ENCODE assay signal across 25 mouse cellular contexts in genomic region chr8:95270501-95270900, GRCm38 (mm10). TPM values are rescaled to one million over a fixed set of nuclear protein-coding genes. Genes with fewer than 3 reads are reported as not detected.
DNase-seq lines count a peak whose midpoint lies in the region; ATAC-seq lines count a peak whose summit lies in the region.
"Had no signal": no experiment of that assay in that cellular context is flagged by ENCODE, and none has a peak within 500 bp of the region (broad histone marks: within the 10 kb centered on the region; RNA-seq: fewer than 3 reads in every experiment).

No protein-coding gene starts in this region.

- H3K4me1 ChIP-seq in hindbrain, embryonic 10.5 days (replicated peaks) = peaks cover 13% of the 10 kb centered on the region
- no peaks in the 10 kb centered on the region for H3K4me1 ChIP-seq in hindbrain, embryonic 14.5 days (replicated peaks; ENCODE audit: control insufficient read depth, insufficient read depth, low read length)
- H3K4me1 ChIP-seq in midbrain, embryonic 12.5 days = no peaks in the 10 kb centered on the region
- 0 out of 2 replicates have a peak, but pooled peaks cover 7% of the 10 kb centered on the region for H3K4me1 ChIP-seq in midbrain, embryonic 13.5 days (replicated peaks)
- H3K4me1 ChIP-seq: embryonic facial prominence, embryonic 15.5 days had no signal

- H3K4me2 ChIP-seq in hindbrain, embryonic 14.5 days (replicated peaks) = no peak overlapping the region
- no peak overlapping the region for H3K4me2 ChIP-seq in midbrain, embryonic 12.5 days (replicated peaks)
- no peak overlapping the region for H3K4me2 ChIP-seq in midbrain, embryonic 13.5 days (replicated peaks)
- H3K4me2 ChIP-seq: embryonic facial prominence, embryonic 15.5 days; hindbrain, embryonic 15.5 days had no signal

- no peak overlapping the region for H3K4me3 ChIP-seq in hindbrain, embryonic 10.5 days
- no peak overlapping the region for H3K4me3 ChIP-seq in hindbrain, embryonic 14.5 days (replicated peaks; ENCODE audit: low read length)
- H3K4me3 ChIP-seq in midbrain, embryonic 12.5 days = no peak overlapping the region
- H3K4me3 ChIP-seq in midbrain, embryonic 13.5 days (replicated peaks) = no peak overlapping the region
- H3K4me3 ChIP-seq: embryonic facial prominence, embryonic 15.5 days; erythroblast, embryonic 14.5 days; forebrain, embryonic 10.5 days; heart, embryonic 10.5 days; hindbrain, embryonic 15.5 days had no signal

- peak overlapping the region; percentile 40; the same call in 1 of the 2 replicates for H3K27ac ChIP-seq in hindbrain, embryonic 10.5 days
- no peak overlapping the region for H3K27ac ChIP-seq in hindbrain, embryonic 14.5 days
- H3K27ac ChIP-seq in midbrain, embryonic 12.5 days (replicated peaks) = no peak overlapping the region
- no peak overlapping the region for H3K27ac ChIP-seq in midbrain, embryonic 13.5 days
- H3K27ac ChIP-seq: embryonic facial prominence, embryonic 15.5 days; forebrain, embryonic 10.5 days; heart, embryonic 10.5 days; hindbrain, embryonic 15.5 days had no signal

- no peaks in the 10 kb centered on the region for H3K9me3 ChIP-seq in hindbrain, embryonic 10.5 days
- H3K9me3 ChIP-seq in hindbrain, embryonic 14.5 days (ENCODE audit: control insufficient read depth, low read length) = no peaks in the 10 kb centered on the region
- no peaks in the 10 kb centered on the region for H3K9me3 ChIP-seq in midbrain, embryonic 12.5 days
- H3K9me3 ChIP-seq in midbrain, embryonic 13.5 days = no peaks in the 10 kb centered on the region
- H3K9me3 ChIP-seq: embryonic facial prominence, embryonic 15.5 days; forebrain, embryonic 10.5 days; heart, embryonic 10.5 days; hindbrain, embryonic 15.5 days had no signal

- no peak overlapping the region for H3K9ac ChIP-seq in hindbrain, embryonic 14.5 days
- H3K9ac ChIP-seq in midbrain, embryonic 12.5 days (replicated peaks) = no peak overlapping the region
- H3K9ac ChIP-seq in midbrain, embryonic 13.5 days (replicated peaks) = no peak overlapping the region
- H3K9ac ChIP-seq: embryonic facial prominence, embryonic 15.5 days; hindbrain, embryonic 15.5 days had no signal

- no peak for ATAC-seq in hindbrain, embryonic 14.5 days (ENCODE audit: low FRiP score)
- 0 out of 2 replicates have a peak, but pooled peaks have one; percentile 34 for ATAC-seq in midbrain, embryonic 12.5 days (ENCODE audit: low FRiP score, low read depth)
- ATAC-seq in midbrain, embryonic 13.5 days = no peak
- ATAC-seq: forebrain, embryonic 16.5 days; inflammation-experienced regulatory T-cells, adult 6 months had no signal

- 72% methylated on average over 12 of the region's 12 CpGs for WGBS in hindbrain, embryonic 10.5 days
- 53% methylated on average over 12 of the region's 12 CpGs for WGBS in hindbrain, embryonic 14.5 days
- 62% methylated on average over 12 of the region's 12 CpGs for WGBS in midbrain, embryonic 12.5 days
- WGBS in midbrain, embryonic 13.5 days = 65% methylated on average over 12 of the region's 12 CpGs

- no peaks in the 10 kb centered on the region for H3K36me3 ChIP-seq in hindbrain, embryonic 10.5 days
- no peaks in the 10 kb centered on the region for H3K36me3 ChIP-seq in hindbrain, embryonic 14.5 days (replicated peaks; ENCODE audit: control insufficient read depth, insufficient read depth)
- H3K36me3 ChIP-seq in midbrain, embryonic 12.5 days = no peaks in the 10 kb centered on the region
- H3K36me3 ChIP-seq in midbrain, embryonic 13.5 days = no peaks in the 10 kb centered on the region
- H3K36me3 ChIP-seq: embryonic facial prominence, embryonic 15.5 days; forebrain, embryonic 10.5 days; heart, embryonic 10.5 days; hindbrain, embryonic 15.5 days had no signal

- no peaks in the 10 kb centered on the region for H3K27me3 ChIP-seq in hindbrain, embryonic 10.5 days (ENCODE audit: insufficient read depth, poor library complexity, severe bottlenecking)
- H3K27me3 ChIP-seq in hindbrain, embryonic 14.5 days (ENCODE audit: control insufficient read depth, insufficient read depth, low read length) = no peaks in the 10 kb centered on the region
- no peaks in the 10 kb centered on the region for H3K27me3 ChIP-seq in midbrain, embryonic 12.5 days
- H3K27me3 ChIP-seq in midbrain, embryonic 13.5 days = no peaks in the 10 kb centered on the region
- H3K27me3 ChIP-seq: embryonic facial prominence, embryonic 15.5 days; hindbrain, embryonic 15.5 days had no signal

- DNase-seq in hindbrain, embryonic 10.5 days (ENCODE audit: low spot score) = no peak
- no peak for DNase-seq in hindbrain, embryonic 14.5 days (ENCODE audit: low spot score)
- DNase-seq in testis, postnatal 14 days (ENCODE audit: low spot score) = peak; percentile 44
- DNase-seq in testis, postnatal 10 days (ENCODE audit: low spot score) = no peak
- DNase-seq in kidney, postnatal 36 days = no peak
- DNase-seq: adrenal gland, adult 8-10 months; adrenal gland, postnatal 36 days; cerebellum, adult 11 months; cerebellum, adult 8-10 months; cerebellum, postnatal 14 days; gastrocnemius, postnatal 10 days; heart, adult 18-20 months; heart, postnatal 10 days; heart, postnatal 4 days had no signal

RNA-seq across cellular contexts. Expression of gene Cngb1, which starts 35.9 kb away (rescaled TPM):
- polyA plus RNA-seq in hindbrain, embryonic 10.5 days (2016; fragmentation: Nextera tagmentation; extraction: Ambion mirVana) = 0.07 and 0.59 TPM in 2 replicates
- polyA plus RNA-seq in hindbrain, embryonic 14.5 days (2014; fragmentation: Nextera tagmentation; extraction: Ambion mirVana) = 0.18 and 0.44 TPM in 2 replicates
- polyA plus RNA-seq in midbrain, embryonic 12.5 days (2016; fragmentation: Nextera tagmentation; extraction: Ambion mirVana) = 0.05 and 0.13 TPM in 2 replicates
- polyA plus RNA-seq in midbrain, embryonic 13.5 days (2015; fragmentation: Nextera tagmentation; extraction: Ambion mirVana) = 0.37 and 0.54 TPM in 2 replicates
- polyA plus RNA-seq: erythroblast, embryonic 14.5 days; heart, embryonic 10.5 days had no signal

RNA-seq across cellular contexts. Expression of gene Tepp, which starts 39.9 kb away (rescaled TPM):
- not detected in 2 replicates for polyA plus RNA-seq in hindbrain, embryonic 10.5 days (2016; fragmentation: Nextera tagmentation; extraction: Ambion mirVana)
- polyA plus RNA-seq in hindbrain, embryonic 14.5 days (2014; fragmentation: Nextera tagmentation; extraction: Ambion mirVana) = 2.2 and 2.9 TPM in 2 replicates
- not detected in 2 replicates for polyA plus RNA-seq in midbrain, embryonic 12.5 days (2016; fragmentation: Nextera tagmentation; extraction: Ambion mirVana)
- polyA plus RNA-seq in midbrain, embryonic 13.5 days (2015; fragmentation: Nextera tagmentation; extraction: Ambion mirVana) = 0.70 TPM in 1 of 2 replicates, not detected in the other
- polyA plus RNA-seq: embryonic facial prominence, embryonic 11.5 days; erythroblast, embryonic 14.5 days; forebrain, embryonic 10.5 days; heart, embryonic 10.5 days; heart, embryonic 14.5 days; inflammation-experienced regulatory T-cells, adult 6 months had no signal
